Mouse (Mus musculus): ENCODE results near the gene Ccndbp1. TPM values are rescaled to one million over a fixed set of nuclear protein-coding genes. Genes with fewer than 3 reads are reported as not detected.
A peak's percentile ranks its signal among the peaks of the same experiment; 100 is the strongest.
"Not testable (repeated sequence)": the region's sequence is repeated elsewhere in the genome, so short reads cannot be mapped to it uniquely, and the experiment has no call there.

Ccndbp1 gene
- 77.8 and 79.9 TPM in 2 replicates for polyA plus RNA-seq (2012; rRNA removed)

- peak; percentile 66 for TF ChIP-seq POLR2A (IDR thresholded peaks at IDR 0.05; ENCODE audit: extremely low read depth, insufficient read depth, low read length)
- no peak for TF ChIP-seq CTCF (IDR thresholded peaks at IDR 0.05; ENCODE audit: extremely low read depth, insufficient read depth, low read length)
- H3K27ac ChIP-seq (ENCODE audit: insufficient read depth, low read length): no peak within 1 kb of the TSS
- peak within 1 kb of the TSS; percentile 77 for H3K4me3 ChIP-seq (ENCODE audit: insufficient read depth, low read length)
- H3K4me1 ChIP-seq (ENCODE audit: control insufficient read depth, insufficient read depth, low read length): peaks cover 2% of the 10 kb centered on the region; the same call in 1 of the 2 replicates
Measured at GRCm38 (mm10) chr2:121007925-121008663, at the start of gene Ccndbp1. TSS of gene Ccndbp1 (plus strand) at chr2:121008403.

GRCm38 (mm10) chr2:120959363-120959762 lies 48.8 kb upstream of the Ccndbp1 start:
- Histone ChIP-seq H3K4me3 (ENCODE audit: insufficient read depth, low read length) (no peak overlapping the region), H3K27ac (ENCODE audit: insufficient read depth, low read length) (no peak overlapping the region), H3K4me1 (ENCODE audit: control insufficient read depth, insufficient read depth, low read length) (no peaks in the 10 kb centered on the region)
- TF ChIP-seq POLR2A (IDR thresholded peaks at IDR 0.05; ENCODE audit: extremely low read depth, insufficient read depth, low read length) (no peak), CTCF (IDR thresholded peaks at IDR 0.05; ENCODE audit: extremely low read depth, insufficient read depth, low read length) (no peak)

- Histone ChIP-seq H3K4me1 (ENCODE audit: control insufficient read depth, insufficient read depth, low read length) (no peaks in the 10 kb centered on the region), H3K27ac (ENCODE audit: insufficient read depth, low read length) (no peak overlapping the region), H3K4me3 (ENCODE audit: insufficient read depth, low read length) (no peak overlapping the region)
- TF ChIP-seq CTCF (IDR thresholded peaks at IDR 0.05; ENCODE audit: extremely low read depth, insufficient read depth, low read length) (no peak), POLR2A (IDR thresholded peaks at IDR 0.05; ENCODE audit: extremely low read depth, insufficient read depth, low read length) (no peak)
Measured at GRCm38 (mm10) chr2:120959827-120960226, 48.4 kb upstream of the Ccndbp1 start.

DNA sequence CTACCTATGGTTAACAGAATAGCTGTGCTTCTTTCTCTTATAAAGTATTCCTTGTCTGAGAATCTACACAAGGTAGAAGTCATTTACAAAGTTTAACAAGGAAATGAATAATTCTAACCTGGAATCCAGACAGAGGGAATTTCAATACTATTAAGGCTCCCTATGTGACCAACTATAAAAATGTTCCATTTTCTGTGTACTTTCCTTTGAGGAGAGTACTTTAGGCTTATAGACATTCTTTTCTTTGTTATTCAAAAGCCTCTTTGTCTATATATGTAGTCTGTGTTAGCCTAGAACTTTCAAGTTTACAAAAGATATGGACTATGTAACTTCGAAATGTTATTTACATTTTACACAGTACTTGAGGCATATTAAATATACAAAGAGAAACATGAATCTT lies 47.9 kb upstream of the Ccndbp1 start:
- H3K4me1 ChIP-seq (ENCODE audit: control insufficient read depth, insufficient read depth, low read length): no peaks in the 10 kb centered on the region
- TF ChIP-seq POLR2A (IDR thresholded peaks at IDR 0.05; ENCODE audit: extremely low read depth, insufficient read depth, low read length) (no peak), CTCF (IDR thresholded peaks at IDR 0.05; ENCODE audit: extremely low read depth, insufficient read depth, low read length) (no peak)
- H3K27ac ChIP-seq (ENCODE audit: insufficient read depth, low read length): no peak overlapping the region
- H3K4me3 ChIP-seq (ENCODE audit: insufficient read depth, low read length): no peak overlapping the region

GRCm38 (mm10) chr2:120963110-120963509 lies 45.1 kb upstream of the Ccndbp1 start:
- Histone ChIP-seq H3K4me3 (ENCODE audit: insufficient read depth, low read length) (no peak overlapping the region), H3K27ac (ENCODE audit: insufficient read depth, low read length) (no peak overlapping the region), H3K4me1 (ENCODE audit: control insufficient read depth, insufficient read depth, low read length) (peaks cover 3% of the 10 kb centered on the region; the same call in 1 of the 2 replicates)
- no peak for TF ChIP-seq POLR2A (IDR thresholded peaks at IDR 0.05; ENCODE audit: extremely low read depth, insufficient read depth, low read length)
- TF ChIP-seq CTCF (IDR thresholded peaks at IDR 0.05; ENCODE audit: extremely low read depth, insufficient read depth, low read length): no peak

- Histone ChIP-seq H3K27ac (ENCODE audit: insufficient read depth, low read length) (no peak overlapping the region), H3K4me1 (ENCODE audit: control insufficient read depth, insufficient read depth, low read length) (peaks cover 3% of the 10 kb centered on the region; the same call in 1 of the 2 replicates), H3K4me3 (ENCODE audit: insufficient read depth, low read length) (no peak overlapping the region)
- no peak for TF ChIP-seq POLR2A (IDR thresholded peaks at IDR 0.05; ENCODE audit: extremely low read depth, insufficient read depth, low read length)
- TF ChIP-seq CTCF (IDR thresholded peaks at IDR 0.05; ENCODE audit: extremely low read depth, insufficient read depth, low read length): no peak
Measured at GRCm38 (mm10) chr2:120965486-120965885, 42.7 kb upstream of the Ccndbp1 start.

DNA sequence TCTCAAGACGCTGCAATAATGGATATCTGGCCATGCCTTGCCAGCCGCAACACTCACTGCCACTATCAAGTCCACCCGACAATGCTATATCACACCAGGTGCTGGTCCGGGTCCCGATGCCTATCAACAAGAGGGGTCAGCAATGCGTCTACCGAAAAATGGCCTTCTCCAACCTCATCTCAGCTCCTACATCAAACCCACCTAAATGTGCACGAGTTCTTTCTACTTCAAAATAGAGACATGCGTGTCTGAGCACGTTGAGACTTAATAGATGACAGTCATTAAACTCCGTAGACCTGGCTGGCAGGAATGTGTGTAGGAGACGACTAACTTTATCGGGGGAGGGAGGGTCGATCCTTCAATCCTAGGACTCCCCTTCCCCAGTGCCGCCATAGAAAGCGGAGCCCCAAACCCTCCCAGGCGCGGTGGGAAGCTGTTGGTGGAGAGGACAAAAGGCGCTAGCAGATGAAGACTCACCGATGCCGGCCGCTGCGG lies 38.1 kb upstream of the Ccndbp1 start:
- Histone ChIP-seq H3K4me3 (ENCODE audit: insufficient read depth, low read length) (peak overlapping the region; percentile 70), H3K4me1 (ENCODE audit: control insufficient read depth, insufficient read depth, low read length) (peaks cover 3% of the 10 kb centered on the region; the same call in 1 of the 2 replicates), H3K27ac (ENCODE audit: insufficient read depth, low read length) (no peak overlapping the region)
- TF ChIP-seq POLR2A (IDR thresholded peaks at IDR 0.05; ENCODE audit: extremely low read depth, insufficient read depth, low read length) (no peak), CTCF (IDR thresholded peaks at IDR 0.05; ENCODE audit: extremely low read depth, insufficient read depth, low read length) (no peak)

DNA sequence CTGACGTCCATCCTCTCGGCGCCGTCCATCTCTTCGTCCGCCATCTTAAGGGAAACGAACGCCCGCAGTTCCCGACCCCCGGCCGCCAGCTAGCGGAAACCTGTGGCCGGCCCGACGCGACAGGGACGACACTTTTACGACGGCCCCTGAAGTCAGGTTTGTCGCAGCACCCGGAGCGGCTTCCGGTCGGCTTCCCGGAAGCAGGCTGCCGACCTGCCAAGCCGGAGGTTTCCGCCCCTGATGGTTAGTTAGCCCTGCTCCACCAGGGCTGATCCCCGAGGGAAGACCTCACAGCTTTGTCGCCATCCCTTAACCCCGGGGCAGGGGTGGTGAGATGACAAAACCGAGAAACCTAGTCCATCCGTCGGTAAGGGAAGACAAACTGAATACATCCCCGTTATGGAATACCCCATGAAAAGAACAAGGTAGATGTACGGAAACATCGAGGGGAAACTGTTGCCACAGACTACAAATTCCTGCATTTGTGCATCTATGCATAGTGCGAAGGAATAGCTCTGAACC lies 37.6 kb upstream of the Ccndbp1 start, which contains the start of gene Ubr1:
Gene Ubr1, minus strand, starts transcription at position 157 of the 522 bp plus-strand sequence.
- Histone ChIP-seq H3K4me3 (ENCODE audit: insufficient read depth, low read length) (peak within 1 kb of the TSS; percentile 70), H3K27ac (ENCODE audit: insufficient read depth, low read length) (peak within 1 kb of the TSS; percentile 57), H3K4me1 (ENCODE audit: control insufficient read depth, insufficient read depth, low read length) (peaks cover 3% of the 10 kb centered on the region; the same call in 1 of the 2 replicates)
- TF ChIP-seq POLR2A (IDR thresholded peaks at IDR 0.05; ENCODE audit: extremely low read depth, insufficient read depth, low read length) (peak; percentile 92), CTCF (IDR thresholded peaks at IDR 0.05; ENCODE audit: extremely low read depth, insufficient read depth, low read length) (no peak)

GRCm38 (mm10) chr2:120971766-120972165 lies 36.4 kb upstream of the Ccndbp1 start:
- Histone ChIP-seq H3K27ac (ENCODE audit: insufficient read depth, low read length) (no peak overlapping the region), H3K4me3 (ENCODE audit: insufficient read depth, low read length) (no peak overlapping the region), H3K4me1 (ENCODE audit: control insufficient read depth, insufficient read depth, low read length) (peaks cover 2% of the 10 kb centered on the region; the same call in 1 of the 2 replicates)
- no peak for TF ChIP-seq POLR2A (IDR thresholded peaks at IDR 0.05; ENCODE audit: extremely low read depth, insufficient read depth, low read length)
- TF ChIP-seq CTCF (IDR thresholded peaks at IDR 0.05; ENCODE audit: extremely low read depth, insufficient read depth, low read length): no peak

DNA sequence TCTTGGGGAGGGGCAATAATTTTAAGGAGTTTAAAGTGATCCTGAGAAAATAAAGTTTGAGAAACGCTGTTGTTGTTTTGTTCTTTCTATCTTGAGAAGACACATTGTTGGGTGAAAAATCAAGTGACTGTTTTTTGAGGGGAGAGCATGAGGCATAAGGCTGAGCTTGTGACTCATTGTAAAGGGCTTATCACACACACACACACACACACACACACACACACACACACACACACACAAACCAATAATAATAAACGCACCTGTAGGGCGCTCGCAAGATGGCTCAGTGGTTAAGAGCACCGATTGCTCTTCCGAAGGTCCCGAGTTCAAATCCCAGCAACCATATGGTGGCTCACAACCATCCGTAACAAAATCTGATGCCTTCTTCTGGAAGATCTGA lies 35.9 kb upstream of the Ccndbp1 start:
- H3K4me1 ChIP-seq (ENCODE audit: control insufficient read depth, insufficient read depth, low read length); H3K27ac ChIP-seq (ENCODE audit: insufficient read depth, low read length); H3K4me3 ChIP-seq (ENCODE audit: insufficient read depth, low read length): not testable (repeated sequence)
